Comparison of ENCODE assay signal across 8 mouse cellular contexts in genomic region chr1:57429786-57430483, GRCm38 (mm10). TPM values are rescaled to one million over a fixed set of nuclear protein-coding genes. Genes with fewer than 3 reads are reported as not detected.
DNase-seq lines count a peak whose midpoint lies in the region; ATAC-seq lines count a peak whose summit lies in the region.

No protein-coding gene starts in this region.

- no peak overlapping the region for H3K4me3 ChIP-seq in hindbrain, embryonic 12.5 days
- H3K4me3 ChIP-seq in midbrain, embryonic 11.5 days (ENCODE audit: low read depth, low read length) = no peak overlapping the region

- H3K36me3 ChIP-seq in hindbrain, embryonic 12.5 days = no peaks in the 10 kb centered on the region
- H3K36me3 ChIP-seq in midbrain, embryonic 11.5 days (ENCODE audit: control insufficient read depth, insufficient read depth, low read length) = no peaks in the 10 kb centered on the region

- peak; percentile 8 for DNase-seq in adrenal gland, adult 2 months
- no peak for DNase-seq in adrenal gland, adult 18-20 months (ENCODE audit: low spot score in 2 of 2)
- peak; percentile 26 for DNase-seq in urinary bladder, postnatal 14 days (ENCODE audit: low spot score)
- no peak for DNase-seq in urinary bladder, adult 18-20 months (ENCODE audit: low spot score in 2 of 2)
- peak; percentile 88 for DNase-seq in midbrain, embryonic 11.5 days (ENCODE audit: low spot score, missing footprints)
- no peak for DNase-seq in ovary, postnatal 14 days (ENCODE audit: low spot score)
- DNase-seq in layer of hippocampus, adult 9-11 months = no peak

- 0 out of 2 replicates have a peak overlapping the region, but pooled peaks have one; percentile 36 for H3K27ac ChIP-seq in hindbrain, embryonic 12.5 days
- H3K27ac ChIP-seq in midbrain, embryonic 11.5 days (ENCODE audit: low read depth, low read length) = no peak overlapping the region

- 5% methylated on average over 12 of the region's 12 CpGs for WGBS in hindbrain, embryonic 12.5 days
- WGBS in midbrain, embryonic 11.5 days = 7% methylated on average over 12 of the region's 12 CpGs

- 0 out of 2 replicates have a peak, but pooled peaks cover 3% of the 10 kb centered on the region for H3K4me1 ChIP-seq in hindbrain, embryonic 12.5 days
- peaks cover 4% of the 10 kb centered on the region; the same call in 1 of the 2 replicates for H3K4me1 ChIP-seq in midbrain, embryonic 11.5 days (ENCODE audit: control insufficient read depth, insufficient read depth, low read length)

- H3K4me2 ChIP-seq in hindbrain, embryonic 12.5 days (replicated peaks) = peak overlapping the region; percentile 35
- H3K4me2 ChIP-seq in midbrain, embryonic 11.5 days = peak overlapping the region; percentile 32

- peak; percentile 78 for ATAC-seq in hindbrain, embryonic 12.5 days (ENCODE audit: low FRiP score)
- ATAC-seq in midbrain, embryonic 11.5 days (ENCODE audit: low FRiP score) = peak; percentile 71

- H3K9ac ChIP-seq in hindbrain, embryonic 12.5 days = no peak overlapping the region
- peak overlapping the region; percentile 34; the same call in 1 of the 2 replicates for H3K9ac ChIP-seq in midbrain, embryonic 11.5 days (ENCODE audit: low read length)

- no peaks in the 10 kb centered on the region for H3K9me3 ChIP-seq in hindbrain, embryonic 12.5 days (replicated peaks)
- no peaks in the 10 kb centered on the region for H3K9me3 ChIP-seq in midbrain, embryonic 11.5 days (ENCODE audit: control insufficient read depth, low read length)

- H3K27me3 ChIP-seq in hindbrain, embryonic 12.5 days = no peaks in the 10 kb centered on the region
- no peaks in the 10 kb centered on the region for H3K27me3 ChIP-seq in midbrain, embryonic 11.5 days (ENCODE audit: control insufficient read depth, insufficient read depth, low read length)

RNA-seq across cellular contexts. Expression of gene Tyw5, which starts 23.0 kb away (rescaled TPM):
- 10 to 100 TPM; 14.4 to 15.7 TPM for total RNA-seq in adrenal gland, adult 2 months (2021)
- 0.68 and 0.89 TPM in 2 replicates for polyA plus RNA-seq in adrenal gland, adult 2 months (2012; rRNA removed)
- total RNA-seq in adrenal gland, adult 18-20 months (2021) = 10 to 100 TPM; 15.5 to 22.3 TPM
- polyA plus RNA-seq in hindbrain, embryonic 12.5 days (2016; fragmentation: Nextera tagmentation; extraction: Ambion mirVana) = 24.8 and 28.7 TPM in 2 replicates
- 23.2 and 25.2 TPM in 2 replicates for polyA plus RNA-seq in midbrain, embryonic 11.5 days (2014; fragmentation: Nextera tagmentation; extraction: Ambion mirVana)

RNA-seq across cellular contexts. Expression of gene Maip1, which starts 23.8 kb away (rescaled TPM):
- total RNA-seq in adrenal gland, adult 2 months (2021) = 10 to 100 TPM; 10.3 to 11.6 TPM
- 7.5 and 8.8 TPM in 2 replicates for polyA plus RNA-seq in adrenal gland, adult 2 months (2012; rRNA removed)
- 10 to 100 TPM; 10.2 to 10.5 TPM for total RNA-seq in adrenal gland, adult 18-20 months (2021)
- polyA plus RNA-seq in hindbrain, embryonic 12.5 days (2016; fragmentation: Nextera tagmentation; extraction: Ambion mirVana) = 18.3 and 19.6 TPM in 2 replicates
- 19.6 and 20.1 TPM in 2 replicates for polyA plus RNA-seq in midbrain, embryonic 11.5 days (2014; fragmentation: Nextera tagmentation; extraction: Ambion mirVana)

RNA-seq across cellular contexts. Expression of gene 1700066M21Rik, which starts 52.5 kb away (rescaled TPM):
- total RNA-seq in adrenal gland, adult 2 months (2021) = 1 to 10 TPM; 6.6 to 8.7 TPM
- polyA plus RNA-seq in adrenal gland, adult 2 months (2012; rRNA removed) = 49.2 and 50.1 TPM in 2 replicates
- total RNA-seq in adrenal gland, adult 18-20 months (2021) = 1 to 10 TPM; 7.5 to 8.3 TPM
- polyA plus RNA-seq in hindbrain, embryonic 12.5 days (2016; fragmentation: Nextera tagmentation; extraction: Ambion mirVana) = 14.6 and 17.2 TPM in 2 replicates
- polyA plus RNA-seq in midbrain, embryonic 11.5 days (2014; fragmentation: Nextera tagmentation; extraction: Ambion mirVana) = 12.0 and 13.4 TPM in 2 replicates

Comparison
In these comparisons a context has a peak if more than half of its experiments do, and no peak if none do; other contexts are left out.
1. DNase-seq: peak in adrenal gland, adult 2 months (single experiment), urinary bladder, postnatal 14 days (single experiment) and midbrain, embryonic 11.5 days (single experiment); none in adrenal gland, adult 18-20 months (0 of 2), urinary bladder, adult 18-20 months (0 of 2), ovary, postnatal 14 days (single experiment) and layer of hippocampus, adult 9-11 months (single experiment).
2. RNA of gene Tyw5, which starts 23.0 kb away (polyA plus RNA-seq): 24.8 to 28.7 TPM in hindbrain, embryonic 12.5 days and 23.2 to 25.2 TPM in midbrain, embryonic 11.5 days; 0.68 to 0.89 TPM in adrenal gland, adult 2 months; every median in the first group is over 10 times any median in the second.